Comparison of ENCODE assay signal across 23 mouse cellular contexts in genomic region chr4:40264321-40264720, GRCm38 (mm10).
"Had no signal": no experiment of that assay in that cellular context is flagged by ENCODE, and none has a peak within 500 bp of the region (broad histone marks: within the 10 kb centered on the region; RNA-seq: fewer than 3 reads in every experiment).

No protein-coding gene starts in this region.

- H3K27me3 ChIP-seq: heart, embryonic 12.5 days; hindbrain, embryonic 13.5 days; hindbrain, embryonic 15.5 days; kidney, embryonic 15.5 days; limb, embryonic 13.5 days; limb, embryonic 15.5 days had no signal

- ATAC-seq: hindbrain, postnatal 0 days; intestine, embryonic 16.5 days had no signal

- H3K4me2 ChIP-seq: heart, embryonic 12.5 days; hindbrain, embryonic 13.5 days; hindbrain, embryonic 15.5 days; kidney, embryonic 15.5 days; limb, embryonic 13.5 days; limb, embryonic 15.5 days had no signal

- H3K4me3 ChIP-seq: gastrocnemius, adult 2 months; heart, embryonic 10.5 days; heart, embryonic 12.5 days; hindbrain, embryonic 13.5 days; hindbrain, embryonic 15.5 days; kidney, embryonic 15.5 days; limb, embryonic 13.5 days; limb, embryonic 15.5 days had no signal

- H3K9ac ChIP-seq: heart, embryonic 12.5 days; hindbrain, embryonic 13.5 days; hindbrain, embryonic 15.5 days; kidney, embryonic 15.5 days; limb, embryonic 13.5 days; limb, embryonic 15.5 days had no signal

- DNase-seq: gastrocnemius, adult 2 months; gastrocnemius, postnatal 10 days; gastrocnemius, postnatal 25 days; heart, adult 18-20 months; heart, postnatal 10 days; kidney, adult 11 months; kidney, adult 2 months; kidney, adult 9 months; kidney, postnatal 14 days; kidney, postnatal 36 days; layer of hippocampus, adult 9-11 months; layer of hippocampus, postnatal 36 days; left cerebral cortex, postnatal 4 days had no signal

- H3K9me3 ChIP-seq: heart, embryonic 10.5 days; heart, embryonic 12.5 days; hindbrain, embryonic 13.5 days; hindbrain, embryonic 15.5 days; kidney, embryonic 15.5 days; limb, embryonic 13.5 days; limb, embryonic 15.5 days had no signal

- H3K27ac ChIP-seq: gastrocnemius, adult 2 months; heart, embryonic 10.5 days; hindbrain, embryonic 13.5 days; hindbrain, embryonic 15.5 days; hindbrain, postnatal 0 days; kidney, embryonic 15.5 days; kidney, postnatal 0 days; limb, embryonic 13.5 days; limb, embryonic 15.5 days had no signal
